Mouse (Mus musculus) effector memory CD4-positive, alpha-beta T cell, adult 5 months (primary cell): Measurements from ENCODE around the gene Psmd12. TPM values are rescaled to one million over a fixed set of nuclear protein-coding genes. Genes with fewer than 3 reads are reported as not detected.

ENCODE experiments used
- polyA plus RNA-seq: library from polyadenylated mRNA; unstranded; fragments of 100-300 nt; shearing (Covaris generic); gene quantifications from one replicate; pipeline ENCODE4 v1.2.1, GENCODE M21; 2017

Gene Psmd12
- polyA plus RNA-seq, result 89.5 TPM

GRCm38 (mm10) chr11:107479053-107479861 lies at the start of gene Psmd12:
Gene Psmd12 (plus strand): TSS chr11:107479484.

DNA sequence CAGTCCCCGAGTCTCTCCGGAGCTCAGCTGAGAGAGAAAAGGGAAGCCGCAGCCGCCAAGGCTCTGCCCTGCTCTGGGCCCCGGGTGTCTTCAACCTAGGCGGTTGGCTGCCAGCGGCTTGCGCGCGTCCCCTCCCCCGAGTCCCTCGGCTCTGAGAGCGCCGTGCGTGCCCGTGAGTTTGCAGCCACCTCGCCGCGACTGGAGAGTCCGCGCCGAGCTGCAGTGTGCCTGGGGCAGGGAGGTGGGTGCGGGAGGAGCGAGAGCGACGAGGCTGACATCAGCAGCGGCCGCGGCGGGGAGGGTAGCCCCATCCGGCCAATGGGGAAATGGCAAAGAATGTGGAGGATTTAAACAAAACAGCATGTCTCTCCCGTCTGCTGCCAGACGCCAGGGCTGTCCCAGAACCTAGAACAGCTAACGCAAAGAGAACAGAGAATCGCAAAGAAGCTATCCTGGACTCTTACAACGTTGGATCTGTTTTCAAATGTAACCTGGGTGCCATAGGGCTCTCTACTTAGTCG lies 8.7 kb upstream of the Psmd12 start, which contains the start of gene Pitpnc1:
Pitpnc1 (minus strand) TSS at position 179 of the 521 bp plus-strand sequence.

DNA sequence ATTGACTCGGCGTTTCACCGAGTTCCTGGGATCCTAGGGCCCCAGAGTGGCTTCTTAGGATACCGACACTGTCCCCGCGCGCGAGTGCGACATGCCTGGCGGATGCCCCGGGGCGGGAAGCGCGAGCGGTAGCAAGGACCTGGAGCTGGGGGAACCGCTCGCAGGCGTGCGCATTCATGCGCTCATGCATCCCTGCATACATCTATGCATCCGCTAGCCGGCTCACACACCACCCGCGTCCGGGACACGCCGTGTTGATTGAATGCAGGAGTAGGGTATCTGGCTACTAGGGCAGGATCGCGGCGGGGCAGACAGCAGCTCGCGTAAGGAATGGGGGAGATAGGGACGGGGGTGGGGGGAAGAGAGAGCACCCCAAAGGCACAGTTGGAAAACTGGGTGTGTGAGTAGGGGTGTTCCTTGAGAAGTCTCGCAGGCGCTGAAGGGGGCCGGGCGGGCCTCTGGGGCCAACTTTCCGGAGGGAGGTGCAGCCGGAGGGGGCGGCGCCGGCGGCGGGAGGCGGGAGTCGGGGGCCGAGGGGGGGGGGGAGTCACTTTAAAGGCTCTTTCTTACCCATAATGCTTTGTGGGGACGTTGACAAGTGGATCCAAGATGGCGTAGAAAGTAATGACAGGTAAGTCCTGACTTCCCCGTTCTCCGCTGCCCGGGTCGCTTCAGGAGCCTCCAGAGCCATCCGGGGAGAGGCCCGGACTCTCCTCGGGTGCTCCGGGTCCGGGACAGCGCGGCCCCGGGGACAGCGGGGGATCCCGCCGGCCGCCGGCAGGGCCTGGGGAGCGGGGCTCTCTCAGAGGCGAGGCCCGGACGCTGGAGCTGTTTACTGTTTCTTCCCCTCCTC lies 68.3 kb downstream of the Psmd12 start, which contains the start of gene Helz:
Helz (plus strand) TSS at position 580 of the 853 bp plus-strand sequence.

Other genes with a start within 250 kb of the Psmd12 start
- gene Pitpnc1, start 8.8 kb upstream of the Psmd12 start, polyA plus RNA-seq, result 89.6 TPM
- gene Helz, start 68.4 kb downstream of the Psmd12 start, polyA plus RNA-seq, result 52.3 TPM
- gene Cacng1, start 237.0 kb downstream of the Psmd12 start, polyA plus RNA-seq, result not detected